Mouse (Mus musculus) heart, adult 9 months (tissue): ENCODE measurements around the gene Chn1.

Experiments used
- DNase-seq, 2 experiments: peaks; one replicate each; pipeline ENCODE4 v3.0.0; 2022; ENCODE audit warnings: low spot score in 2 of 2

Chn1 gene

DNA sequence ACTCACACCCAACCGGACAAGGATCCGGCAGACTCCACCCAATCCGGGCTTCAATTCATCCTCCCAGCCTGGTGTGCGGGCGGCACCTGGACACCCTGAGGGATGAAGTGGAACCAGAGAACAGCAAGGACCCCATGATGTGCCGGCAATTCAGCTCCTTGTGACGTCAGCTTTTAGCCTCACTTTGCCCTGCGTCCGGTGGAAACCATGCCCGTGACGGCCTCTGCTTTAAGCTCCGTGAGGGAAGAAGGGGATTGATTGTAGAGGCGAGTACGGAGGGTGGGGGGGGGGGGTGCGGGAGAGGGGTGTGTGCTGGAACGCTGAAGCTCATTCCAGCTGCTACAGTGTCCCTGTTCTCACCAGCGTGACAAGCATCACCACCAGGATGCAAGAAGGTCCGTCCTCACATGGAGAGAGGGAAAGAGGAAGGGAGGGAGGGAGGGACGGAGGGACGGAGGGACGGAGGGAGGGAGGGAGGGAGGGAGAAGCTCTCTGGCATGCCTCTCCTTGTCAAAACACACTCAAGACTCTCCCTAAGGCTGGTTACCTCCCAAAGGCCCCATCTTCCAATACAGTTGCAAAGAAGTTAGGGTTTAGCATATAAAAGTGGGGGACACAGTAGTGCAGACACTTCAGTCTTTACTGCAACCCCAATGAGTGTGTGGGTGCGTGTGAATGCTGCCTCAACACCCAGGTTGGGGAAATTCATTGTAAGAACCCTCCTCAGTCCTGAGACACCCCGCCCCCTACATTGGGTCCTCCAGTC lies 214.1 kb downstream of the Chn1 start:
- DNase-seq: no peak
